Mouse (Mus musculus): ENCODE results near the gene Atp6v1e2. TPM values are rescaled to one million over a fixed set of nuclear protein-coding genes. Genes with fewer than 3 reads are reported as not detected.

The Atp6v1e2 gene
- polyA plus RNA-seq, 1 experiment from 2014 or later: not detected

GRCm38 (mm10) chr17:86917048-86917447 is 30.6 kb downstream of the Atp6v1e2 start, which contains the start of gene Tmem247:
Gene Tmem247 (plus strand): TSS chr17:86917348.
- no peak within 1 kb of the TSS for H3K27ac ChIP-seq
- no peak within 1 kb of the TSS for H3K4me3 ChIP-seq (ENCODE audit: inconsistent target)
- H3K36me3 ChIP-seq (ENCODE audit: inconsistent target): no peaks in the 10 kb centered on the region
- 85% methylated on average over 10 of the region's 10 CpGs for WGBS (ENCODE audit: missing documents)
- no peaks in the 10 kb centered on the region for H3K79me2 ChIP-seq (ENCODE audit: inconsistent target)

- H3K27ac ChIP-seq: no peak overlapping the region
- no peaks in the 10 kb centered on the region for H3K79me2 ChIP-seq (ENCODE audit: inconsistent target)
- H3K36me3 ChIP-seq (ENCODE audit: inconsistent target): no peaks in the 10 kb centered on the region
- no peak overlapping the region for H3K4me3 ChIP-seq (ENCODE audit: inconsistent target)
- WGBS (ENCODE audit: missing documents): 76% methylated on average over 4 of the region's 4 CpGs
Measured at GRCm38 (mm10) chr17:86915540-86915939, 32.2 kb downstream of the Atp6v1e2 start.

- Histone ChIP-seq H3K79me2 (ENCODE audit: inconsistent target) (no peaks in the 10 kb centered on the region), H3K4me3 (ENCODE audit: inconsistent target) (no peak overlapping the region), H3K36me3 (ENCODE audit: inconsistent target) (no peaks in the 10 kb centered on the region), H3K27ac (no peak overlapping the region)
- 87% methylated on average over 7 of the region's 7 CpGs for WGBS (ENCODE audit: missing documents)
Measured at GRCm38 (mm10) chr17:86913003-86913607, 34.6 kb downstream of the Atp6v1e2 start.

DNA sequence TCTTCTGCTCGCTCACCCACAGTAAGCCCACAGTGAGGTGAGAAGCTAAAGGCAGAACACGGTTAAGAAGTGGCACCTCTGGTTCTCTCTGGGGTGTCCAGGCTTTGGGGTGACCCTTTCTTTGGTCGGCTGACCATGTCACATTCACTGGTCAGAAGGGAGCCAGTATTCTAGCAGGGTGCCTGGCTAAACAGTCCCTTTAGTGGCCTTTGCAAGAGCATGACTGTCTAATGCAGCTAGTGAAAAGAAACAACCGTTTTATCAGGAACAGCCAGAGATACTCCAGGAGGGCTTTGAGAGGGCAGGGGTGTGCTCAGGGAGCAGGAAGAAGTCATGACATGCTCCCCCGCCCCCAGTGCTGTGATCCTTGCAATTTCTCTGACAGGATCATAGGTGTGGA is 36.4 kb downstream of the Atp6v1e2 start:
- H3K27ac ChIP-seq: no peak overlapping the region
- 80% methylated on average over 5 of the region's 5 CpGs for WGBS (ENCODE audit: missing documents)
- no peak overlapping the region for H3K4me3 ChIP-seq (ENCODE audit: inconsistent target)
- no peaks in the 10 kb centered on the region for H3K36me3 ChIP-seq (ENCODE audit: inconsistent target)
- H3K79me2 ChIP-seq (ENCODE audit: inconsistent target): no peaks in the 10 kb centered on the region

DNA sequence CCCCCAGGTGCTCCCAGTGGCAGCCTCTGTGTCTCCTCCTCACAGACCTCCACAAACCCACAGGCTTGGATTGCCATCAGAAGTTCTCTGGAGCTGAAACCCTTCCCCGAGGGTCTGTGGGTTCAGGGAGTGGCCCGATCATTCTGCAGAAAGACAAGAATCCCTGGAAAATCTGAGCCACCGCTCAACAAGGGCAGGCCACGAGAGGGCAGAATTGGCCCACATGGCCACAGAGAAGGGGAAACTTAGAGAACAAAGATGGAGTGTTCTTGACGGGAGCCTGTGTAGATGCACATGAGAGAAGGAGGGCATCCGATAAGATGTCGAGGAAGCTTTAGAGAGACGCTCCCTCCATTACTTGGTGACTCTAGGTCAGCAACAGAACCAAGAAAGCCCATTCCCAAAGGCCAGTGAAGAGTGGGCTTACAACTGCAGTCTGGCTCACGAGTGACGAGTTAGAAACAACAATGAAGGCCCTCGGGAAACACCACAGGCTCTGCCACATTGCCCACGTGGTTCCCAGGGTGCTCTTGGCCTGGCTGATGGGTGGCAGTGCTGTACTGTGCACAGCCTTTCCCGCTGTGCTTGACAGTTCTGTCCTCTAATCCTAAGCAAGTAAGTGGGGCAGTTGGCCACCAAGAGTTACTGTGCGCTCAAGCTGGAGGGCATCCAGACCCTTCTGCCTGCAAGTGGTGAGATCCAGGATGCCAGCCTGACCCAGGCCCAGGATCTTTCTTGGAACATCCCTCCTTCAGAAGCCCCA is 37.8 kb downstream of the Atp6v1e2 start:
- H3K27ac ChIP-seq: no peak overlapping the region
- H3K4me3 ChIP-seq (ENCODE audit: inconsistent target): no peak overlapping the region
- no peaks in the 10 kb centered on the region for H3K36me3 ChIP-seq (ENCODE audit: inconsistent target)
- WGBS (ENCODE audit: missing documents): 70% methylated on average over 14 of the region's 14 CpGs
- no peaks in the 10 kb centered on the region for H3K79me2 ChIP-seq (ENCODE audit: inconsistent target)

DNA sequence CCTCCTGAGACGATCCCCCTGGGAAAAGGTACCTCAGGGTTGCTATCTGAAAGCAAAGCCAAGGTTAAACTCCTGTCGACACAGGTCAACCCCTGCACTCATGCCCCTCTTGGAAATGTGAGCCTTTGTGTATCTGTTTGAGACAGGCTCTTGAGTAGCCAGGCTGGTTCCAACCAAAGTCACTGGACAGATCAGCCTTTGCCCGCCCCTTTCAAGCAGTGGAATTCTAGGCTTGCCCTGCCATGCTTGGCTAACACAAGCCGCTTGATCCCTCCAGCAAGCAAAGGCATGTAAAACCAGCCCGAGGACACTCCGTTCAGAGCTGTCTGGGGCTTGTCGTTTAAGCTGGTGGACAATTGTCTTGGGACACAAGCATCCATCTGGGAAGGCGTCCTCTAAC is 39.4 kb downstream of the Atp6v1e2 start:
- no peaks in the 10 kb centered on the region for H3K36me3 ChIP-seq (ENCODE audit: inconsistent target)
- 89% methylated on average over 8 of the region's 8 CpGs for WGBS (ENCODE audit: missing documents)
- H3K79me2 ChIP-seq (ENCODE audit: inconsistent target): no peaks in the 10 kb centered on the region
- no peak overlapping the region for H3K4me3 ChIP-seq (ENCODE audit: inconsistent target)
- no peak overlapping the region for H3K27ac ChIP-seq

GRCm38 (mm10) chr17:86907092-86907491 is 40.6 kb downstream of the Atp6v1e2 start:
- 97% methylated on average over 3 of the region's 3 CpGs for WGBS (ENCODE audit: missing documents)
- no peaks in the 10 kb centered on the region for H3K36me3 ChIP-seq (ENCODE audit: inconsistent target)
- no peaks in the 10 kb centered on the region for H3K79me2 ChIP-seq (ENCODE audit: inconsistent target)
- no peak overlapping the region for H3K4me3 ChIP-seq (ENCODE audit: inconsistent target)
- no peak overlapping the region for H3K27ac ChIP-seq

- 30% methylated on average over 6 of the region's 6 CpGs for WGBS (ENCODE audit: missing documents)
- no peaks in the 10 kb centered on the region for H3K36me3 ChIP-seq (ENCODE audit: inconsistent target)
- H3K4me3 ChIP-seq (ENCODE audit: inconsistent target): no peak overlapping the region
- no peak overlapping the region for H3K27ac ChIP-seq
- H3K79me2 ChIP-seq (ENCODE audit: inconsistent target): no peaks in the 10 kb centered on the region
Measured at GRCm38 (mm10) chr17:86906601-86907000, 41.1 kb downstream of the Atp6v1e2 start.

GRCm38 (mm10) chr17:86906136-86906461 is 41.6 kb downstream of the Atp6v1e2 start:
- Histone ChIP-seq H3K27ac (no peak overlapping the region), H3K4me3 (ENCODE audit: inconsistent target) (no peak overlapping the region), H3K79me2 (ENCODE audit: inconsistent target) (no peaks in the 10 kb centered on the region), H3K36me3 (ENCODE audit: inconsistent target) (no peaks in the 10 kb centered on the region)
- WGBS (ENCODE audit: missing documents): 8% methylated on average over 9 of the region's 9 CpGs

- WGBS (ENCODE audit: missing documents): 84% methylated on average over 19 of the region's 19 CpGs
- no peak overlapping the region for H3K27ac ChIP-seq
- H3K79me2 ChIP-seq (ENCODE audit: inconsistent target): no peaks in the 10 kb centered on the region
- H3K36me3 ChIP-seq (ENCODE audit: inconsistent target): no peaks in the 10 kb centered on the region
- no peak overlapping the region for H3K4me3 ChIP-seq (ENCODE audit: inconsistent target)
Measured at GRCm38 (mm10) chr17:86905297-86906135, 42.2 kb downstream of the Atp6v1e2 start.

- 11% methylated on average over 3 of the region's 3 CpGs for WGBS (ENCODE audit: missing documents)
- Histone ChIP-seq H3K36me3 (ENCODE audit: inconsistent target) (no peaks in the 10 kb centered on the region), H3K79me2 (ENCODE audit: inconsistent target) (no peaks in the 10 kb centered on the region), H3K27ac (no peak overlapping the region), H3K4me3 (ENCODE audit: inconsistent target) (no peak overlapping the region)
Measured at GRCm38 (mm10) chr17:86904206-86904605, 43.5 kb downstream of the Atp6v1e2 start.

- no peaks in the 10 kb centered on the region for H3K79me2 ChIP-seq (ENCODE audit: inconsistent target)
- H3K4me3 ChIP-seq (ENCODE audit: inconsistent target): no peak overlapping the region
- 2% methylated on average over 7 of the region's 7 CpGs for WGBS (ENCODE audit: missing documents)
- no peaks in the 10 kb centered on the region for H3K36me3 ChIP-seq (ENCODE audit: inconsistent target)
- H3K27ac ChIP-seq: no peak overlapping the region
Measured at GRCm38 (mm10) chr17:86903596-86903995, 44.1 kb downstream of the Atp6v1e2 start.

DNA sequence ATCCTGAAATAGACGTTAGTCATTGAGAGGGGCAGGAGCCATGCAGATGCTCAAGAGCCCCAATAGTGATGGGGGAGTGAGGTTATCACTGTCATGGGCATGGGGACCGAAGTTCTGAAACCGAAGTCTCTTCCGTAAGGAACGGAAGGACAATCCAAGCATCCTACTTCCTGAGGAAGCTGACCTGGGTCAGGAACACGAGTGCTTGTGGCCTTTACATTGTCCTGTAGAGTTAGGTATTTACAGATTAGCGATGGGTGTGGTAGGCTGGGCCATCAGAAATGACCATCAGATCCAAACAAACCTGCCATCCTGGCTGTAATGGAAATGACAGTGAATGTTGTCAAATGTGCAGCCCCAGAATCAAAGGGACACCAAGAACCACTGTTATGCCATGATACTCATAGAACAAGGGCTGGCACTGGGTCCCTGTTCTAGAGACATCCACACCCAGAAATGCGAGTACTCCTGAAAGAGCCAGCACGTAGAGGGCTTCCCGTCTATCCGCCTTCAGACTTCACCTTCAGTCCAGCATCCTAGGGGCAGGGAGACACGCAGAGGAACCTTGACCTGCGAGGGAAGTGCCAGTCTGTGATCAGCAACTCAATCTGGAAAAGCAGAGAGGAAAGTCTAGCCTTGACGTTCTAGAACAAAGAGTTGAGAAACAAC is 45.2 kb downstream of the Atp6v1e2 start:
- Histone ChIP-seq H3K36me3 (ENCODE audit: inconsistent target) (no peaks in the 10 kb centered on the region), H3K27ac (no peak overlapping the region), H3K4me3 (ENCODE audit: inconsistent target) (no peak overlapping the region), H3K79me2 (ENCODE audit: inconsistent target) (no peaks in the 10 kb centered on the region)
- 93% methylated on average over 14 of the region's 14 CpGs for WGBS (ENCODE audit: missing documents)

DNA sequence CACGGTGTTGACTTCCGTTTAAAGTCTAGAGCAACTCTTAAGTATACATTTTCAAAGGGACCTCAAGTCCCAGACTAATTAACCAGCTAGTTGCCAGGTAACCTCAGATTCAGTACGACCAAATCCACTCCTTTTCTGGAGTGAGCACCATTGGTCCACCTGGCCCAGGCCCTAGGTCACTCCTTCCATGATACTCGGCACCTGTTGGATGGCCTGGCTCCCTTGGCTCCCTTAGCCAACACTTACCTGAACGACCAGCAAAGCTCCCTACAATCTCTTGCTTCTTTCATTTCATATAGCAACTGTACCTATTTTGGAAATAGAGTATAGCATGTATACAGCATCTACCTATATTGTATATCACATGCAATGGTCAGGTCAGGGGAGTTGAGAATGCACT is 47.1 kb downstream of the Atp6v1e2 start:
- WGBS (ENCODE audit: missing documents): 94% methylated on average over 5 of the region's 5 CpGs
- no peak overlapping the region for H3K4me3 ChIP-seq (ENCODE audit: inconsistent target)
- no peak overlapping the region for H3K27ac ChIP-seq
- H3K36me3 ChIP-seq (ENCODE audit: inconsistent target): no peaks in the 10 kb centered on the region
- H3K79me2 ChIP-seq (ENCODE audit: inconsistent target): no peaks in the 10 kb centered on the region
